Mouse (Mus musculus) CD8-positive naive resting alpha-beta T cell, adult 57 days (primary cell): Measurements from ENCODE around the gene Zfp292. TPM values are rescaled to one million over a fixed set of nuclear protein-coding genes. Genes with fewer than 3 reads are reported as not detected.

Experiments used
- total RNA-seq: library from RNA; stranded (reverse); gene quantifications from one replicate; pipeline ENCODE4 v1.2.4, GENCODE M21; 2023

Zfp292 gene
- total RNA-seq: 69.4 TPM

GRCm38 (mm10) chr4:34882818-34883217 is at the start of gene Zfp292:
Gene Zfp292, minus strand, starts transcription at chr4:34882960.

GRCm38 (mm10) chr4:34893479-34893878 is 10.7 kb upstream of the Zfp292 start, which contains the start of gene Cga:
Gene Cga, plus strand, starts transcription at chr4:34893779.

GRCm38 (mm10) chr4:34777677-34778527 is 104.9 kb downstream of the Zfp292 start, which contains the start of gene Smim8:
Gene Smim8, minus strand, starts transcription at chr4:34778423.

GRCm38 (mm10) chr4:34756163-34756562 is 126.6 kb downstream of the Zfp292 start, which contains the start of gene Gm136:
Gene Gm136, minus strand, starts transcription at chr4:34756263.

Other genes with a start within 250 kb of the Zfp292 start
- 16.1 TPM for gene Slc35a1, start 195.5 kb downstream of the Zfp292 start, total RNA-seq
- gene Cfap206, start 152.8 kb downstream of the Zfp292 start, total RNA-seq: not detected
- not detected for gene Gm136, start 126.7 kb downstream of the Zfp292 start, total RNA-seq
- 14.9 TPM for gene Smim8, start 104.5 kb downstream of the Zfp292 start, total RNA-seq
- not detected for gene Cga, start 10.8 kb upstream of the Zfp292 start, total RNA-seq